Mouse (Mus musculus) T-helper 2 cell (primary cell): ENCODE results near the gene Hopx.

Source experiments
- in situ Hi-C: fragments of 300-600 bp; cut with MboI, MseI; formaldehyde crosslinking; loops from one replicate; pipeline ENCODE4 v1.15.1; 2025; ENCODE audit warnings: high pct_unique_total_duplicates

The Hopx gene

GRCm38 (mm10) chr5:77132457-77133135, 17.7 kb upstream of the Hopx start:
- in situ Hi-C loops: no loop called here

DNA sequence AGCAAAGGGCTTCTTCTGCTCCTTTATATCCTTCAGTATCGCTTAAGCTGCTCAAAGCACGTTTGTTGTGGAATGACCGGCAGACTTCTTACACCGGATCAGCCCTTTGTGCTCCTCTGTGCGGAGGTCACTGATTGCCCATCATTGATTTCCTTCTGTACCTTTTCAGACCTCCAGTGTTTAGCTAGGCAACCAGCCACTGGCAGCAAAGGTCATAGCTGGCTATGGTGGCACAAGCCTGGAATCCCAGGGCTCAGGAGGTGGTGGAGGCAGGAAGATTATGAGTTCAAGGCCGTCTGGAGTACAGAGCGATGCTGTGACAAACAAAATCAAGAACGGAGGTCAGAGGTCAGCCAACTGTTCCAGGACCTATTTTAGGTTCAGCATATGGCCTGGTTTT, 17.0 kb upstream of the Hopx start:
- in situ Hi-C loops: no loop called here

- in situ Hi-C loops: no loop called here
Observed at GRCm38 (mm10) chr5:77130310-77131020, 15.5 kb upstream of the Hopx start.

GRCm38 (mm10) chr5:77129907-77130306, 15.0 kb upstream of the Hopx start:
- in situ Hi-C loops: no loop called here

GRCm38 (mm10) chr5:77128854-77129253, 13.9 kb upstream of the Hopx start:
- in situ Hi-C loops: no loop called here

GRCm38 (mm10) chr5:77126415-77126968, 11.6 kb upstream of the Hopx start:
- in situ Hi-C loops: no loop called here

- in situ Hi-C loops: no loop called here
Observed at GRCm38 (mm10) chr5:77124817-77125283, 9.9 kb upstream of the Hopx start.

- in situ Hi-C loops: no loop called here
Observed at GRCm38 (mm10) chr5:77124165-77124564, 9.2 kb upstream of the Hopx start.

- in situ Hi-C loops: no loop called here
Observed at GRCm38 (mm10) chr5:77123597-77123996, 8.7 kb upstream of the Hopx start.

GRCm38 (mm10) chr5:77122254-77123192, 7.6 kb upstream of the Hopx start:
- in situ Hi-C loops: no loop called here

- in situ Hi-C loops: no loop called here
Observed at GRCm38 (mm10) chr5:77120701-77121100, 5.8 kb upstream of the Hopx start.

GRCm38 (mm10) chr5:77119475-77120422, 4.8 kb upstream of the Hopx start:
- in situ Hi-C loops: no loop called here

GRCm38 (mm10) chr5:77115732-77116131, 811 bp upstream of the Hopx start:
- in situ Hi-C loops: no loop called here

DNA sequence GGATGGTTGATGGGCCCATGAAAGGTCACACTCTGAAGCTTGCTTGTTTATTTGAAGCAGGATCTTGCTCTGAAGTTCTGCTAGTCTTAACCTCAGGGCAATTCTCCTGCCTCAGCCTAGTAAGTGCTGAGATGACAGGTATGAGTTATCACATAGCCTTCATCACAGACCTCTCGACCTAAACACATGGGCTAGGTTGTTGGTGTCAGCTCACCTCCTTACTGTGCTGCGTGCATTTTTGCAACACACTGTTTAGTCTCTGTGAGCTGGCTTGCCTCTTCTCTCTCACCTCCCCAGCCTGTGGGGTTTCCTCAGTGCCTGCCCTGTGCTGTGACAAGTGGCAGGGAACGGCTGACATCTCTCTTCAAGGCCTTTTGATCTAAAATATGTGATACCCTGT, 1.1 kb downstream of the Hopx start:
- in situ Hi-C loops: no loop called here

- in situ Hi-C loops: no loop called here
Observed at GRCm38 (mm10) chr5:77112066-77112465, 2.9 kb downstream of the Hopx start.

DNA sequence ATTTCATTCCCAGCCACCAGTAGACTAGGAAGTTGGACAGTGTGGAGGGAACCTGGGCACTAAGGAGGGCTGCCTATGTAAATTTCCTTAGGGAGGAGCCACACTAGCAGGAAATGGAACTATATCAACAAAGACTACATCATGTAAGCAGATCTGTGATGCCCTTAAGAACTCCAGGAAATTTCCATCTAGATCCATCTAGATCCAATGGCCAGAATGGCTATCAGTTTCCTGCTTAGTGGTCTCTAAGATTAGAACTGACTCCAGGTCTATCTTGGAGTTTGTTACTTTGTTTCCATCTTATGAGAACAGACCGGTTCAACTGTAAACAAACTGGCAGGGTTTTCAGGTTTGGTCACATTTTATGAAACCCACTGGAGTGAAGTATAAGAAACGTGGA, 5.1 kb downstream of the Hopx start:
- in situ Hi-C loops: no loop called here

DNA sequence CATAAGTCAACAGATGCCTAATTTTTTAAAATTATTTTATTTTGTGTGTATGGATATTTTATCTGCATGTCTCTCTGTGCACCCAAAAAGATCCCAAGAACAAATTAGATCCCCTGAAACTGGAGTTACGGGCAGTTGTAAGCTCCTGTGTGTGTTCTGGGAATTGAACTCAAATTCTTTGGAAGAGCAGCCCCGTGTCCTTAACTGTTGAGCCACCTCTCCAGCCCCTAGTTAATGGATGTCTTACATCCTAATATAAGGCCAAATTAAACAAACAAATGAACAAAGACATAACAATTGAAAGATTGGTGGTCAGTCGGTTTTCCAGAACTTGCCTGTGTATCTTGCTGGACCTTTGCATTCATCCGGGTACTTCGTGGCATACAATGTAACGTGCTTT, 6.1 kb downstream of the Hopx start:
- in situ Hi-C loops: no loop called here

GRCm38 (mm10) chr5:77107146-77107822, 7.6 kb downstream of the Hopx start:
- in situ Hi-C loops: no loop called here

DNA sequence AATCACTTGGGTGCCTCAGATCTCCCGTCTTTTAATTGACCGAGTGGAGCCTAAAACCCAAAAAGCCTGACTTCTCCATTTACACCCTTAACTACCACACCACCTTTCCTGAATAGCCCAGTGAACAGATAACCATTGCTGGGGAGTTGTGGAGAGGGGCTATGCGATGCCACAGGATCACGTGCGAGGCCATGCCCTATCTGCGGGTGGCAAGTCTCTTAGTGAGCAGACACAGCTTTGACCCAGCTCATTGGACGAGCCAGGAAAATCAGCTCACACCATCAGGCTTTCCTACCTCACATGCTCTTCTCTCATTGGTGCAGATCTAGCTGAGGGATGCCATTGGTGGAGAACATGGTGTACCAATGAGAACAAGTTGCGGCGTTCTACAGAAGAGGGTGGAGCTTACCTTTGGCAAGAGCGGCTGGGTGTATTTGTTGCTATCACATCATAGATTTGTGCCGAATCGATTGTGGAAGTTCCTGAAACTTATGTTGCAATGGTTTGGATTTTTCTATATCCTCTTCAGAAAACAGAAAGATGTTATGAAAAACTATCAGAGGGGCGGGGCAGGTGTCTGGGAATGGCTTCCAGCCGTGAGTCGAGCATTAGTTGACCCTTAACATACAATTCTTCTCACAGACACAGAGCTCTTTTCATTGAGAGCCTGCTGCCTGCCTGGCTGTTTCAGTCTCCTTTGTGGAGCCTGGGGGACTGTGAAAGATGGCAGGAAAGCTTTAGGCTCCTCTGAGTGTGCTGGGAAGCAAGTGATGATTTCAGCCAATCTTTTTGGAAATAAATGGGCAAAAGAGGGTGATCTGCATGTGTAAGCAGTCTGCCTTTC, 12.2 kb downstream of the Hopx start:
- in situ Hi-C loops: no loop called here
